Mouse (Mus musculus) embryonic facial prominence, embryonic 14.5 days (tissue): Measurements from ENCODE around the gene Aldh16a1. TPM values are rescaled to one million over a fixed set of nuclear protein-coding genes. Genes with fewer than 3 reads are reported as not detected.

ENCODE experiments used
- ATAC-seq: fragments of 200-750 bp; cut with Nextera tagmentation; 2 replicates; pipeline ENCODE4 v1.8.0; 2017; ENCODE audit warnings: low read depth, moderate number of reproducible peaks, moderate TSS enrichment
- DNase-seq: peaks from one replicate; pipeline ENCODE4 v3.0.0-alpha.2; 2015; ENCODE audit warnings: low spot score
- H3K27ac ChIP-seq: fragments of 300-500 bp; sonication (generic); replicated peaks from 2 replicates; pipeline ENCODE4 v1.5.1; 2014; ENCODE audit warnings: low read depth, mild to moderate bottlenecking, low read length, moderate library complexity
- H3K27me3 ChIP-seq: fragments of 300-500 bp; sonication (generic); replicated peaks from 2 replicates; pipeline ENCODE4 v1.6.1; 2014; ENCODE audit warnings: low read length; ENCODE audit not compliant: control insufficient read depth, insufficient read depth
- H3K36me3 ChIP-seq: fragments of 300-500 bp; sonication (generic); 2 replicates; pipeline ENCODE4 v1.6.1; 2014; ENCODE audit warnings: low read length, mixed read lengths; ENCODE audit not compliant: control insufficient read depth, insufficient read depth
- H3K4me1 ChIP-seq: fragments of 300-500 bp; sonication (generic); 2 replicates; pipeline ENCODE4 v1.6.1; 2014; ENCODE audit warnings: antibody characterized with exemption, low read length; ENCODE audit not compliant: control insufficient read depth, insufficient read depth
- H3K4me2 ChIP-seq: fragments of 300-500 bp; sonication (generic); 2 replicates; pipeline ENCODE4 v1.6.1; 2014; ENCODE audit warnings: low read depth, mild to moderate bottlenecking, low read length, moderate library complexity, mixed read lengths
- H3K4me3 ChIP-seq: fragments of 300-500 bp; sonication (generic); 2 replicates; pipeline ENCODE4 v1.5.1; 2014; ENCODE audit warnings: low read depth, mild to moderate bottlenecking, low read length
- H3K9ac ChIP-seq: fragments of 300-500 bp; sonication (generic); 2 replicates; pipeline ENCODE4 v1.6.1; 2014; ENCODE audit warnings: low read depth, mild to moderate bottlenecking, low read length, moderate library complexity, mixed read lengths
- H3K9me3 ChIP-seq: fragments of 300-500 bp; sonication (generic); 2 replicates; pipeline ENCODE4 v1.6.1; 2016; ENCODE audit warnings: low read length; ENCODE audit not compliant: control insufficient read depth
- WGBS: fragments of 180-500 bp; shearing (Covaris S2); extraction: QIAGEN DNeasy Blood & Tissue Kit; methylation state at CpG from one replicate; pipeline ENCODE4 v1.1.7; 2014; 5-methylcytosine and 5-hydroxymethylcytosine counted together
- polyA plus RNA-seq: library from polyadenylated mRNA; unstranded; fragments of >200 nt; fragmentation: Nextera tagmentation; extraction: Ambion mirVana; gene quantifications from 2 replicates; pipeline ENCODE4 v1.2.1, GENCODE M21; 2014

Aldh16a1 gene
- polyA plus RNA-seq, 1 experiment from 2014 or later, result 39.4 TPM

- Histone ChIP-seq H3K9me3 (no peaks in the 10 kb centered on the region), H3K9ac (no peak overlapping the region), H3K4me1 (0 out of 2 replicates have a peak, but pooled peaks cover 4% of the 10 kb centered on the region), H3K27ac (no peak overlapping the region), H3K4me3 (no peak overlapping the region), H3K4me2 (no peak overlapping the region), H3K36me3 (no peaks in the 10 kb centered on the region), H3K27me3 (peaks cover 74% of the 10 kb centered on the region)
- no peak for ATAC-seq
- no peak for DNase-seq
- 71% methylated on average over 6 of the region's 7 CpGs for WGBS
Measured at GRCm38 (mm10) chr7:45183672-45184071, 29.3 kb upstream of the Aldh16a1 start.

GRCm38 (mm10) chr7:45182606-45183005 is 28.2 kb upstream of the Aldh16a1 start:
- no peak for DNase-seq
- Histone ChIP-seq H3K9me3 (no peaks in the 10 kb centered on the region), H3K36me3 (no peaks in the 10 kb centered on the region), H3K27ac (no peak overlapping the region), H3K4me3 (peak overlapping the region; percentile 30), H3K4me2 (peak overlapping the region; percentile 59), H3K27me3 (peaks cover 85% of the 10 kb centered on the region), H3K4me1 (0 out of 2 replicates have a peak, but pooled peaks cover 4% of the 10 kb centered on the region), H3K9ac (peak overlapping the region; percentile 30; the same call in 1 of the 2 replicates)
- no peak for ATAC-seq
- WGBS, result 11% methylated on average over 11 of the region's 11 CpGs

- Histone ChIP-seq H3K4me1 (0 out of 2 replicates have a peak, but pooled peaks cover 4% of the 10 kb centered on the region), H3K27ac (no peak overlapping the region), H3K9ac (peak overlapping the region; percentile 30; the same call in 1 of the 2 replicates), H3K36me3 (no peaks in the 10 kb centered on the region), H3K4me3 (peak overlapping the region; percentile 30), H3K4me2 (peak overlapping the region; percentile 59), H3K9me3 (no peaks in the 10 kb centered on the region), H3K27me3 (peaks cover 89% of the 10 kb centered on the region)
- WGBS, result under 1% methylated on average over 34 of the region's 34 CpGs
- DNase-seq (peak; percentile 96), ATAC-seq (peak; percentile 93)
Measured at GRCm38 (mm10) chr7:45182199-45182601, 27.8 kb upstream of the Aldh16a1 start.

- Histone ChIP-seq H3K4me3 (peak overlapping the region; percentile 30), H3K4me1 (0 out of 2 replicates have a peak, but pooled peaks cover 4% of the 10 kb centered on the region), H3K9me3 (no peaks in the 10 kb centered on the region), H3K9ac (no peak overlapping the region), H3K4me2 (0 out of 2 replicates have a peak overlapping the region, but pooled peaks have one; percentile 12), H3K36me3 (no peaks in the 10 kb centered on the region), H3K27ac (no peak overlapping the region), H3K27me3 (peaks cover 92% of the 10 kb centered on the region)
- no peak for DNase-seq
- 6% methylated on average over 9 of the region's 35 CpGs for WGBS
- ATAC-seq, result no peak
Measured at GRCm38 (mm10) chr7:45181540-45181939, 27.2 kb upstream of the Aldh16a1 start.

GRCm38 (mm10) chr7:45180896-45181477 is 26.6 kb upstream of the Aldh16a1 start, which contains the start of gene Pth2:
TSS of gene Pth2 (plus strand) at chr7:45180995.
- Histone ChIP-seq H3K4me3 (peak within 1 kb of the TSS; percentile 30), H3K36me3 (no peaks in the 10 kb centered on the region), H3K27me3 (peaks cover 92% of the 10 kb centered on the region), H3K4me2 (0 out of 2 replicates have a peak within 1 kb of the TSS, but pooled peaks have one; percentile 12), H3K9ac (no peak within 1 kb of the TSS), H3K4me1 (0 out of 2 replicates have a peak, but pooled peaks cover 4% of the 10 kb centered on the region), H3K27ac (no peak within 1 kb of the TSS), H3K9me3 (no peaks in the 10 kb centered on the region)
- no peak for ATAC-seq
- WGBS, result 15% methylated on average over 18 of the region's 20 CpGs
- DNase-seq, result no peak

DNA sequence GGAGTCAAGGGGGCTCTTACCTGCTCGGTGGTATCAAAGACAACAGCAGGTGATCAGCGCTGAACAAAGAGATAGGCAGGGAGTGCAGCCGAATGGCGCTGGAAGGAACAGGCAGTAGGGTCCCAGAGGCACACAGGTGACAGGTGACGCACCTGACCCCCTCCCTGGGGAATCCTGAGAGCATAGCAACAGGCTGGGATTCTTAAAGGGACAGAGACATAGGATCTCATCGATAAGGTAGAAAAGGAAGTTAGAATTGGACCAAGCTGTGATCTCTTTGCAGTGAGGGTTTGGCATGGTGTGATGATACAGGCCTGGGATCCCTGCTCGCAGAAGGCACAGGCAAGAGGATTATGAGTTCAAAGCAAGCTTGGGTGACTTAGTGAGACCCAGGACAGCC is 25.1 kb upstream of the Aldh16a1 start, which contains the start of gene Gfy:
Gfy (minus strand) TSS at position 101 of the 400 bp plus-strand sequence.
- no peaks in the 10 kb centered on the region for H3K9me3 ChIP-seq
- no peak within 1 kb of the TSS for H3K4me2 ChIP-seq
- no peaks in the 10 kb centered on the region for H3K36me3 ChIP-seq
- 0 out of 2 replicates have a peak, but pooled peaks have one; percentile 15 for ATAC-seq
- peaks cover 100% of the 10 kb centered on the region for H3K27me3 ChIP-seq
- no peak within 1 kb of the TSS for H3K27ac ChIP-seq
- H3K4me3 ChIP-seq, result no peak within 1 kb of the TSS
- no peak within 1 kb of the TSS for H3K9ac ChIP-seq
- no peak for DNase-seq
- 29% methylated on average over 7 of the region's 7 CpGs for WGBS
- H3K4me1 ChIP-seq, result 0 out of 2 replicates have a peak, but pooled peaks cover 4% of the 10 kb centered on the region

DNA sequence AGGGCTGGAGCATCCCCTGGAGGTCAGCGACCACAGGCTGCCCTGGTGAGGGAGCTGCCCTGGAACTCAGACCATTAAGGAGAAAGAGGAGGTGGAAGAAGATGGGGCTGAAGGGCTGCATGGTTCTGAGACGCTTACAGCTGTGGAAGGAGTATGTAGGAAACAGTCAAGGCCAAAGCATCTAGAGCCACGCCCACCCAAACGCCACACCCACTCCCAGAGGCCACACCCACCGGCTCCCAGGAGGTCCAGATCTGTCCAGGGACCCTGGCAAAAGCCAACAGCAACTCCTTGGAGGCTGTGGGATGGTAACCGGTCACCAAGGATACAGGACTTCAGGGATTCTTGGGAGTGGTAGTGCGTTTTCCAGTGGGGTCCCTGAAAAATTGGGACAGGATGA is 24.2 kb upstream of the Aldh16a1 start:
- 22% methylated on average over 7 of the region's 7 CpGs for WGBS
- no peak overlapping the region for H3K27ac ChIP-seq
- no peak overlapping the region for H3K4me3 ChIP-seq
- H3K4me2 ChIP-seq, result no peak overlapping the region
- no peak overlapping the region for H3K9ac ChIP-seq
- no peaks in the 10 kb centered on the region for H3K9me3 ChIP-seq
- DNase-seq (no peak), ATAC-seq (no peak)
- no peaks in the 10 kb centered on the region for H3K36me3 ChIP-seq
- 0 out of 2 replicates have a peak, but pooled peaks cover 4% of the 10 kb centered on the region for H3K4me1 ChIP-seq
- peaks cover 97% of the 10 kb centered on the region for H3K27me3 ChIP-seq

DNA sequence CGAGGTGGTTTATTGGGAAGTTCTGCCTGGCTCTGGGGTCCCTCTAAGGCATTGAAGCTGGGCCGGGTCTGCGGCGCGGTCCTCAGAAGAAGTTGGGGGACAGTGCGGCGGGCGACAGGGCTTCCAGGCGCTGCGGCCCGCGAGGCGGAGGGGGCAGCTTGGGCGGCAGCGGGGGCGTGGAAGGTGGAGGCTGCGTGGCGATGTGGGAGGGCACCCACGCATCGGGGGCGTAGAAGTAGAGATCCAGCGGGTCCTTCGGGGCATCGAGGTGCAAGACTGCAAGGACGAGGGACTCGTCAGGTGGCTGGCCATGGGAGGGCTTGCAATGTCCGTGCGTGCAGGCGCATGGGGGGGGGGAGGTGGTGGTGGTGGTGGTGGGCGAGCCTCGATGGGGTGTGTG is 22.0 kb upstream of the Aldh16a1 start:
- H3K9ac ChIP-seq, result peak overlapping the region; percentile 40; the same call in 1 of the 2 replicates
- DNase-seq, result no peak

More for the DNA sequence above, 22.0 kb upstream of the Aldh16a1 start:
- Histone ChIP-seq H3K4me3 (peak overlapping the region; percentile 13), H3K27me3 (peaks cover 75% of the 10 kb centered on the region), H3K27ac (no peak overlapping the region), H3K9me3 (no peaks in the 10 kb centered on the region), H3K36me3 (no peaks in the 10 kb centered on the region), H3K4me2 (peak overlapping the region; percentile 42), H3K4me1 (no peaks in the 10 kb centered on the region)
- ATAC-seq, result no peak
- 4% methylated on average over 27 of the region's 31 CpGs for WGBS
